Mouse (Mus musculus) CH12.LX (cell line): ENCODE measurements around the gene Rb1. TPM values are rescaled to one million over a fixed set of nuclear protein-coding genes. Genes with fewer than 3 reads are reported as not detected.

ENCODE experiments used
- DNase-seq: peaks from one replicate; pipeline ENCODE4 v3.0.0-alpha.2; 2013; ENCODE audit errors: extremely low read depth
- H3K27ac ChIP-seq: 2 replicates; pipeline ENCODE4 v1.5.1; 2012; ENCODE audit warnings: low read depth, mild to moderate bottlenecking, control low read depth, moderate library complexity; ENCODE audit not compliant: insufficient read depth
- H3K27me3 ChIP-seq: replicated peaks from 2 replicates; pipeline ENCODE3; 2012; ENCODE audit warnings: inconsistent platforms
- H3K36me3 ChIP-seq, 2 experiments: replicated peaks in 1 of 2; 2 replicates each; pipeline versions ENCODE3 to v1.6.1; 2012; ENCODE audit warnings: inconsistent platforms in 1 of 2, low read length in 1 of 2, mild to moderate bottlenecking in 1 of 2, mixed read lengths in 1 of 2, moderate library complexity in 1 of 2; ENCODE audit not compliant: control insufficient read depth in 1 of 2, insufficient read depth in 1 of 2
- H3K4me1 ChIP-seq, 2 experiments: 2 replicates each; pipeline ENCODE4 v1.6.1; 2012; ENCODE audit warnings: inconsistent platforms in 1 of 2, moderate library complexity in 1 of 2; ENCODE audit not compliant: insufficient read depth in 2 of 2, control insufficient read depth in 1 of 2
- H3K4me2 ChIP-seq: 2 replicates; pipeline ENCODE4 v1.6.1; 2012; ENCODE audit warnings: low read depth, mild to moderate bottlenecking, control low read depth; ENCODE audit not compliant: poor library complexity, insufficient read depth, severe bottlenecking
- H3K4me3 ChIP-seq, 3 experiments: fragments of 150-350 bp in 1 of 3; sonication (generic) in 1 of 3; replicated peaks in 1 of 3; 2 replicates each; pipeline versions ENCODE3 to v1.5.1; 2011 to 2012; ENCODE audit warnings: low read depth in 2 of 3, low read length in 2 of 3, mild to moderate bottlenecking in 2 of 3, moderate library complexity in 2 of 3, control low read depth in 1 of 3, improper control_type of control experiment in 1 of 3, inconsistent platforms in 1 of 3, mixed read lengths in 1 of 3; ENCODE audit not compliant: poor library complexity in 1 of 3
- H3K79me2 ChIP-seq: replicated peaks from 2 replicates; pipeline ENCODE4 v1.6.1; 2012; ENCODE audit warnings: mild to moderate bottlenecking, moderate library complexity; ENCODE audit not compliant: control insufficient read depth, poor library complexity, insufficient read depth, severe bottlenecking; ENCODE audit errors: extremely low read depth
- H3K9ac ChIP-seq: 2 replicates; pipeline ENCODE4 v1.6.1; 2012; ENCODE audit warnings: low read depth, mild to moderate bottlenecking, control low read depth, moderate library complexity; ENCODE audit not compliant: insufficient read depth
- H3K9me3 ChIP-seq: replicated peaks from 2 replicates; pipeline ENCODE3; 2012; ENCODE audit warnings: low read length, inconsistent platforms, mixed read lengths
- BHLHE40 ChIP-seq: IDR thresholded peaks from 2 replicates; pipeline ENCODE4 v1.6.1; 2011; ENCODE audit warnings: mild to moderate bottlenecking, low read depth, low read length, improper control_type of control experiment
- CHD1 ChIP-seq: IDR thresholded peaks from 2 replicates; pipeline ENCODE4 v1.6.1; 2012; ENCODE audit warnings: low read depth, low read length, improper control_type of control experiment, inconsistent platforms
- CTCF ChIP-seq, 2 experiments: IDR thresholded peaks in 1 of 2; conservative IDR thresholded peaks in 1 of 2; 2 replicates each; pipeline ENCODE4 v1.5.1; 2011 to 2012; ENCODE audit warnings: low read depth in 2 of 2, low read length in 2 of 2, improper control_type of control experiment in 1 of 2, inconsistent platforms in 1 of 2, mild to moderate bottlenecking in 1 of 2, moderate library complexity in 1 of 2
- ELF1 ChIP-seq: IDR thresholded peaks from 2 replicates; pipeline ENCODE4 v1.6.1; 2014; ENCODE audit warnings: low read depth, mild to moderate bottlenecking, inconsistent platforms, low read length, improper control_type of control experiment
- HCFC1 ChIP-seq: IDR thresholded peaks from 2 replicates; pipeline ENCODE4 v1.6.1; 2012; ENCODE audit warnings: low read depth, mild to moderate bottlenecking, inconsistent platforms, low read length, improper control_type of control experiment
- JUND ChIP-seq: conservative IDR thresholded peaks from 2 replicates; pipeline ENCODE4 v1.6.1; 2011; ENCODE audit warnings: low read depth, low read length, improper control_type of control experiment
- MAFK ChIP-seq: IDR thresholded peaks from 2 replicates; pipeline ENCODE4 v1.6.1; 2011; ENCODE audit warnings: low read length, improper control_type of control experiment; ENCODE audit not compliant: insufficient replicate concordance
- MAZ ChIP-seq: IDR thresholded peaks from 2 replicates; pipeline ENCODE4 v1.6.1; 2012; ENCODE audit warnings: low read depth, mild to moderate bottlenecking, inconsistent platforms, low read length, improper control_type of control experiment, moderate library complexity
- MYC ChIP-seq: IDR thresholded peaks from 2 replicates; pipeline ENCODE4 v1.6.1; 2011; ENCODE audit warnings: low read depth, mild to moderate bottlenecking, improper control_type of control experiment, low read length
- NELFE ChIP-seq: IDR thresholded peaks from 2 replicates; pipeline ENCODE4 v1.6.1; 2011; ENCODE audit warnings: low read depth, low read length, improper control_type of control experiment
- NRF1 ChIP-seq: IDR thresholded peaks from 2 replicates; pipeline ENCODE4 v1.6.1; 2014; ENCODE audit warnings: low read depth, mild to moderate bottlenecking, inconsistent platforms, low read length, improper control_type of control experiment, moderate library complexity
- POLR2AphosphoS2 ChIP-seq: IDR thresholded peaks from 2 replicates; pipeline ENCODE4 v1.6.1; 2011; ENCODE audit warnings: low read depth, low read length, improper control_type of control experiment
- RAD21 ChIP-seq: IDR thresholded peaks from 2 replicates; pipeline ENCODE4 v1.6.1; 2011; ENCODE audit warnings: low read depth, mild to moderate bottlenecking, low read length, improper control_type of control experiment, moderate library complexity
- RCOR1 ChIP-seq: conservative IDR thresholded peaks from 2 replicates; pipeline ENCODE4 v1.6.1; 2012; ENCODE audit warnings: low read depth, mild to moderate bottlenecking, inconsistent platforms, low read length, improper control_type of control experiment
- SMC3 ChIP-seq: IDR thresholded peaks from 2 replicates; pipeline ENCODE4 v1.6.1; 2011; ENCODE audit warnings: low read depth, low read length, improper control_type of control experiment
- TCF12 ChIP-seq: IDR thresholded peaks from 2 replicates; pipeline ENCODE4 v1.6.1; 2014; ENCODE audit warnings: low read depth, mild to moderate bottlenecking, inconsistent platforms, low read length, improper control_type of control experiment
- USF2 ChIP-seq: conservative IDR thresholded peaks from 2 replicates; pipeline ENCODE4 v1.6.1; 2011; ENCODE audit warnings: low read depth, low read length, improper control_type of control experiment
- ZC3H11A ChIP-seq: IDR thresholded peaks from 2 replicates; pipeline ENCODE4 v1.6.1; 2012; ENCODE audit warnings: low read depth, mild to moderate bottlenecking, inconsistent platforms, low read length, improper control_type of control experiment
- ZNF384 ChIP-seq: IDR thresholded peaks from 2 replicates; pipeline ENCODE4 v1.6.1; 2012; ENCODE audit warnings: low read depth, low read length, improper control_type of control experiment, inconsistent platforms
- dilution Hi-C: fragments of 300-500 bp; cut with MboI; formaldehyde crosslinking; loops from 2 replicates; pipeline ENCODE4 v1.14.3; 2020; ENCODE audit warnings: low sequenced_read_pairs; ENCODE audit not compliant: extremely low pct_unique_long_range_greater_than_20kb, extremely low pct_ligation_motif_present
- in situ Hi-C: fragments of 300-500 bp; cut with MboI; formaldehyde crosslinking; loops from 3 replicates; pipeline ENCODE4 v1.14.3; 2019; ENCODE audit warnings: low sequenced_read_pairs, low pct_ligation_motif_present, low pct_unique_long_range_greater_than_20kb, mixed read lengths
- polyA plus RNA-seq: library from polyadenylated mRNA; unstranded; fragments of >175 nt; gene quantifications from 2 replicates; pipeline ENCODE4 v1.2.1, GENCODE M21; 2012; ENCODE audit warnings: low read depth; ENCODE audit not compliant: insufficient read length
- total RNA-seq, 2 experiments: library from RNA; depleted of rRNA; stranded (reverse); fragments of 300-350 nt in 1 of 2; fragments of >200 nt in 1 of 2; gene quantifications; 2 replicates each; pipeline ENCODE4 v1.2.3; 2012 to 2014

Rb1 gene
- total and polyA plus RNA-seq, 3 experiments = 13.6 to 16.7 (median 15.2) TPM

DNA sequence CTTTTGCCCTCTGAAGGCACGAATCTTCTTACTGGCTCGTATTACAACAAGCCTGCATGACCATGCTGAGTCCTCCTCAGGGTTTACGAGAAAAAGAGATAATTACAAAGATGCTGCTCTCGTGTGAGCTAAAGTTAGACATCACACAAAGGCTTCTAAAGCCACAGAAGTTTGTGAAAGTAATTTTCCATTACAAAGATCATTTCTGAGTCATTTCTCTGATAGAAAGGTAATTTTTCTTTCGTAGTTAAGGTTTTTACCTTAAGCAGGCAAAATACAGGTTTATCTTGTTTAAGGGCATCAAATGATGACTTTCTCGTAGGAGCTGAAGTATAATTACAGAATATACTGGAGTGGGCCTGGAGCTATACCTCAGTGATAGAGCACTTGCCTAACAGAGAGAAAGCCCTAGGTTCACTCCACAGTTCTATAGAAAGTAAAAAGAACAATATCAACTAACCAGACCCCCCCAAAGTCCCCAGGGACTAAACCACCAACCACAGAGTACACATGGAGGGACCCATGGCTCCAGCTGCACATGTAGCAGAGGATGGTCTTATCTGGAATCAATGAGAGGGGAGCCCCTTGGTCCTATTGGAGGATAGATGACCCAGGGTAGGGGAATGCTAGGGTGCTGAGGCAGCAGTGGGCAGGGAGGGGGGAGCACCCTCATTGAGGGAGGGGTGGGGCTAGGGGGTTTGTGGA lies 14.6 kb upstream of the Rb1 start (continued):
- TF ChIP-seq RAD21 = no peak
- TF ChIP-seq ELF1 = no peak
- TF ChIP-seq JUND = peak; percentile 58
- peak; percentile 61; the same call in 1 of the 2 replicates for TF ChIP-seq MAFK
- TF ChIP-seq POLR2AphosphoS2 = no peak
- 0 out of 2 replicates have a peak, but pooled peaks have one; percentile 9 for TF ChIP-seq TCF12
- no peak for TF ChIP-seq ZC3H11A

DNA sequence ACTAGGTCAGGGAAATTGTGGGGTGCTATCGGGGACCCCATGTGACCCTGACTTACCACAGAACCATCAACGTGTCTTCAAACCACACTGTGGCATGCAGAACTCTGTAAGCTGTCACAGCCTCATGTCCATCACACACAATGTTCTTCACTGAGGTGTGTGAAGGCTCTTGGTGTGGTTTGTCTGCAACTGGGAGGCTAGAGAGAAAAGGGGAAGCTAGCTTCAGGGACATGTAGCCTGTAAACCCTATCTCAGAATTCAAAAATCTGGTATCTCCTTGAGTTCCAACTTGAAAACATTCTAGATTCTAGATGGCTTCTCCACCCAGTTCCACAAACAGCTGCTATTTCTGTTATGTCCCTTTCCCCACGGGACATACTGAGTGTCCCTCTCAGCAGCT lies 14.0 kb upstream of the Rb1 start:
- TF ChIP-seq MAFK (no peak), USF2 (no peak), MAZ (no peak), MYC (no peak), RCOR1 (no peak), CHD1 (0 out of 2 replicates have a peak, but pooled peaks have one; percentile 58), RAD21 (no peak), SMC3 (no peak)
- H3K36me3 ChIP-seq = no peaks in the 10 kb centered on the region
- peak overlapping the region; percentile 51 for H3K4me2 ChIP-seq
- no peak for DNase-seq
- H3K79me2 ChIP-seq = no peaks in the 10 kb centered on the region
- H3K9me3 ChIP-seq = peaks cover 2% of the 10 kb centered on the region
- no peaks in the 10 kb centered on the region for H3K27me3 ChIP-seq
- no peak overlapping the region for H3K27ac ChIP-seq
- peaks cover 20 to 59% of the 10 kb centered on the region in 2 experiments for H3K4me1 ChIP-seq
- dilution Hi-C loops = no loop called here
- H3K4me3 ChIP-seq = peak overlapping the region in 1 of 3 experiments; percentile 17
- in situ Hi-C loops = no loop called here
- 0 out of 2 replicates have a peak overlapping the region, but pooled peaks have one; percentile 28 for H3K9ac ChIP-seq

DNA sequence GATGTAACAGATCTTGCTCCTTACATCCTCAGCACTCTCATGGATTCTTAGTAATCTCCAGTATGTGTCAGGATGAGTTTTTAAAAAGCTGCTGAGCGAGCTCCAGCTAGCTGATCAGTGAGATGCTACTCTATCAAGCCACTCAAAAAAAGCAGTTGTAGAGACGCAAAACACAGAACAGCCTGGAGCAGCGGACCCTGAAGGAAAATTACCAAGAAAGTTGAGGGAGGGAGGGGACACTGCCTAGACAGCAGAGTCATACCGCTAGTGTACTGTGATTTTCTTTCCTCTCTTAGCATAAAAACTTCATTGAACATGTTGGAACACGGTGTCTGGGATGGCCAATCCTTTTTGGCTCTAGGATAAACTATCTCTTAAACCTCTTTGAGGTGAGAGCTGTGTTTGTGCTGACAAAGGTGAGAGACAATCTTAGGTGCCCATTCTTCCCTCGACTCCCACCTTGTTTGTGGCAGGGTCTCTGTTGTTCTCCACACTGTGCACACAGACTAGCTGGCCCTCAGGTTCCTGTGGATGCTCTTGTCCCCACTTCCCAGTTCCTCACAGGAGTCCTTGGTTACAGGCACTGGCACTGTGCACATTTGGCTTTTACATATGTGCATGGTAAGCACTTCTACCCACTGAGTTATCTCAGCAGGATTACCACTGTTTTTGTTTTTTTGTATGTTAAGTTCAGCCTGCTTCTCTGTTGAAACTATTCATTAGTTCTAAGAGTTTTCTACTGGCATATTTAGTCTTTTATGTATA lies 10.9 kb upstream of the Rb1 start:
- TF ChIP-seq BHLHE40 (no peak), MAFK (0 out of 2 replicates have a peak, but pooled peaks have one; percentile 9), MYC (no peak), NELFE (no peak), CTCF (conservative IDR thresholded peaks at IDR 0.05 in 1 of 2, IDR thresholded peaks at IDR 0.05 in 1 of 2; ENCODE audit: low read depth in 2 of 2, low read length in 2 of 2) (no peak), NRF1 (no peak), ZNF384 (no peak), HCFC1 (no peak)
- Histone ChIP-seq H3K27ac (peak overlapping the region; percentile 9; the same call in 1 of the 2 replicates), H3K9me3 (peaks cover 2% of the 10 kb centered on the region), H3K36me3 (no peaks in the 10 kb centered on the region), H3K4me3 (no peak overlapping the region), H3K4me2 (peak overlapping the region; percentile 65; the same call in 1 of the 2 replicates), H3K9ac (peak overlapping the region; percentile 34), H3K79me2 (no peaks in the 10 kb centered on the region), H3K27me3 (no peaks in the 10 kb centered on the region), H3K4me1 (peaks cover 26 to 77% of the 10 kb centered on the region in 2 experiments)
- DNase-seq = no peak
- dilution Hi-C loops = no loop called here
- in situ Hi-C loops = no loop called here
